Mouse (Mus musculus): ENCODE data around the gene Slc9a8. TPM values are rescaled to one million over a fixed set of nuclear protein-coding genes. Genes with fewer than 3 reads are reported as not detected.

The Slc9a8 gene
- polyA plus RNA-seq, 1 experiment from 2014 or later = 9.8 TPM

- DNase-seq (ENCODE audit: low spot score) = no peak
- Histone ChIP-seq H3K9ac (replicated peaks; ENCODE audit: low read depth) (no peak overlapping the region), H3K4me1 (ENCODE audit: insufficient read depth, low read depth, low read length) (no peaks in the 10 kb centered on the region), H3K36me3 (ENCODE audit: insufficient read depth, low read length) (peaks cover 13% of the 10 kb centered on the region), H3K27me3 (replicated peaks; ENCODE audit: insufficient read depth, low read length) (no peaks in the 10 kb centered on the region), H3K4me3 (ENCODE audit: low read depth, low read length) (no peak overlapping the region), H3K9me3 (ENCODE audit: low read length) (no peaks in the 10 kb centered on the region), H3K4me2 (replicated peaks; ENCODE audit: low read depth, low read length) (no peak overlapping the region), H3K27ac (ENCODE audit: low read length) (no peak overlapping the region)
- TF ChIP-seq CTCF (IDR thresholded peaks at IDR 0.05) = no peak
- no peak for TF ChIP-seq EP300 (IDR thresholded peaks at IDR 0.05)
- ATAC-seq = no peak
- 91% methylated on average over 1 of the region's 1 CpGs for WGBS
These were observed 58.0 kb downstream of the Slc9a8 start for GRCm38 (mm10) chr2:167479501-167479900.

- H3K27ac ChIP-seq (ENCODE audit: low read length) = no peak overlapping the region
- H3K27me3 ChIP-seq (replicated peaks; ENCODE audit: insufficient read depth, low read length) = no peaks in the 10 kb centered on the region
- no peak overlapping the region for H3K4me2 ChIP-seq (replicated peaks; ENCODE audit: low read depth, low read length)
- DNase-seq (ENCODE audit: low spot score) = no peak
- 0 out of 2 replicates have a peak, but pooled peaks cover 10% of the 10 kb centered on the region for H3K4me1 ChIP-seq (ENCODE audit: insufficient read depth, low read depth, low read length)
- peaks cover 19% of the 10 kb centered on the region for H3K36me3 ChIP-seq (ENCODE audit: insufficient read depth, low read length)
- H3K4me3 ChIP-seq (ENCODE audit: low read depth, low read length) = no peak overlapping the region
- no peaks in the 10 kb centered on the region for H3K9me3 ChIP-seq (ENCODE audit: low read length)
- ATAC-seq = no peak
- H3K9ac ChIP-seq (replicated peaks; ENCODE audit: low read depth) = no peak overlapping the region
- WGBS = 94% methylated on average over 4 of the region's 4 CpGs
- TF ChIP-seq CTCF (IDR thresholded peaks at IDR 0.05) (no peak), EP300 (IDR thresholded peaks at IDR 0.05) (no peak)
These were observed 61.2 kb downstream of the Slc9a8 start for GRCm38 (mm10) chr2:167482681-167483080.

GRCm38 (mm10) chr2:167483081-167483826 is 61.7 kb downstream of the Slc9a8 start:
- DNase-seq (ENCODE audit: low spot score) = no peak
- Histone ChIP-seq H3K4me1 (ENCODE audit: insufficient read depth, low read depth, low read length) (0 out of 2 replicates have a peak, but pooled peaks cover 10% of the 10 kb centered on the region), H3K9me3 (ENCODE audit: low read length) (no peaks in the 10 kb centered on the region), H3K27me3 (replicated peaks; ENCODE audit: insufficient read depth, low read length) (no peaks in the 10 kb centered on the region), H3K27ac (ENCODE audit: low read length) (no peak overlapping the region), H3K36me3 (ENCODE audit: insufficient read depth, low read length) (peaks cover 19% of the 10 kb centered on the region), H3K4me2 (replicated peaks; ENCODE audit: low read depth, low read length) (no peak overlapping the region), H3K4me3 (ENCODE audit: low read depth, low read length) (no peak overlapping the region), H3K9ac (replicated peaks; ENCODE audit: low read depth) (no peak overlapping the region)
- WGBS = 87% methylated on average over 27 of the region's 27 CpGs
- TF ChIP-seq EP300 (IDR thresholded peaks at IDR 0.05) (no peak), CTCF (IDR thresholded peaks at IDR 0.05) (no peak)
- ATAC-seq = no peak

- no peak for TF ChIP-seq CTCF (IDR thresholded peaks at IDR 0.05)
- no peak for TF ChIP-seq EP300 (IDR thresholded peaks at IDR 0.05)
- Histone ChIP-seq H3K9me3 (ENCODE audit: low read length) (no peaks in the 10 kb centered on the region), H3K27me3 (replicated peaks; ENCODE audit: insufficient read depth, low read length) (no peaks in the 10 kb centered on the region), H3K4me3 (ENCODE audit: low read depth, low read length) (no peak overlapping the region), H3K27ac (ENCODE audit: low read length) (no peak overlapping the region), H3K4me1 (ENCODE audit: insufficient read depth, low read depth, low read length) (0 out of 2 replicates have a peak, but pooled peaks cover 10% of the 10 kb centered on the region), H3K9ac (replicated peaks; ENCODE audit: low read depth) (no peak overlapping the region), H3K4me2 (replicated peaks; ENCODE audit: low read depth, low read length) (no peak overlapping the region), H3K36me3 (ENCODE audit: insufficient read depth, low read length) (peaks cover 19% of the 10 kb centered on the region)
- 91% methylated on average over 24 of the region's 24 CpGs for WGBS
- DNase-seq (ENCODE audit: low spot score) (no peak), ATAC-seq (no peak)
These were observed 62.4 kb downstream of the Slc9a8 start for GRCm38 (mm10) chr2:167483827-167484410.

- Histone ChIP-seq H3K9me3 (ENCODE audit: low read length) (no peaks in the 10 kb centered on the region), H3K4me2 (replicated peaks; ENCODE audit: low read depth, low read length) (no peak overlapping the region), H3K9ac (replicated peaks; ENCODE audit: low read depth) (no peak overlapping the region), H3K27me3 (replicated peaks; ENCODE audit: insufficient read depth, low read length) (no peaks in the 10 kb centered on the region), H3K4me1 (ENCODE audit: insufficient read depth, low read depth, low read length) (0 out of 2 replicates have a peak, but pooled peaks cover 10% of the 10 kb centered on the region), H3K4me3 (ENCODE audit: low read depth, low read length) (no peak overlapping the region), H3K36me3 (ENCODE audit: insufficient read depth, low read length) (peaks cover 19% of the 10 kb centered on the region), H3K27ac (ENCODE audit: low read length) (no peak overlapping the region)
- TF ChIP-seq EP300 (IDR thresholded peaks at IDR 0.05) = no peak
- no peak for TF ChIP-seq CTCF (IDR thresholded peaks at IDR 0.05)
- WGBS = 93% methylated on average over 11 of the region's 11 CpGs
- DNase-seq (ENCODE audit: low spot score) (no peak), ATAC-seq (no peak)
These were observed 63.4 kb downstream of the Slc9a8 start for GRCm38 (mm10) chr2:167484932-167485331.

GRCm38 (mm10) chr2:167485501-167486377 is 64.2 kb downstream of the Slc9a8 start:
- Histone ChIP-seq H3K4me1 (ENCODE audit: insufficient read depth, low read depth, low read length) (peaks cover 13% of the 10 kb centered on the region; the same call in 1 of the 2 replicates), H3K4me3 (ENCODE audit: low read depth, low read length) (no peak overlapping the region), H3K27me3 (replicated peaks; ENCODE audit: insufficient read depth, low read length) (no peaks in the 10 kb centered on the region), H3K9ac (replicated peaks; ENCODE audit: low read depth) (no peak overlapping the region), H3K4me2 (replicated peaks; ENCODE audit: low read depth, low read length) (no peak overlapping the region), H3K9me3 (ENCODE audit: low read length) (no peaks in the 10 kb centered on the region), H3K27ac (ENCODE audit: low read length) (no peak overlapping the region), H3K36me3 (ENCODE audit: insufficient read depth, low read length) (peaks cover 19% of the 10 kb centered on the region)
- DNase-seq (ENCODE audit: low spot score) = peak; percentile 57
- WGBS = 71% methylated on average over 7 of the region's 7 CpGs
- ATAC-seq = peak; percentile 63
- TF ChIP-seq CTCF (IDR thresholded peaks at IDR 0.05) = no peak
